Mouse (Mus musculus) 416B (cell line): ENCODE data around the gene Zfp61.
"Not testable (repeated sequence)": the region's sequence is repeated elsewhere in the genome, so short reads cannot be mapped to it uniquely, and the experiment has no call there.

Source experiments
- DNase-seq: peaks from one replicate; pipeline ENCODE4 v3.0.0; 2011; ENCODE audit warnings: low read depth

The Zfp61 gene

DNA sequence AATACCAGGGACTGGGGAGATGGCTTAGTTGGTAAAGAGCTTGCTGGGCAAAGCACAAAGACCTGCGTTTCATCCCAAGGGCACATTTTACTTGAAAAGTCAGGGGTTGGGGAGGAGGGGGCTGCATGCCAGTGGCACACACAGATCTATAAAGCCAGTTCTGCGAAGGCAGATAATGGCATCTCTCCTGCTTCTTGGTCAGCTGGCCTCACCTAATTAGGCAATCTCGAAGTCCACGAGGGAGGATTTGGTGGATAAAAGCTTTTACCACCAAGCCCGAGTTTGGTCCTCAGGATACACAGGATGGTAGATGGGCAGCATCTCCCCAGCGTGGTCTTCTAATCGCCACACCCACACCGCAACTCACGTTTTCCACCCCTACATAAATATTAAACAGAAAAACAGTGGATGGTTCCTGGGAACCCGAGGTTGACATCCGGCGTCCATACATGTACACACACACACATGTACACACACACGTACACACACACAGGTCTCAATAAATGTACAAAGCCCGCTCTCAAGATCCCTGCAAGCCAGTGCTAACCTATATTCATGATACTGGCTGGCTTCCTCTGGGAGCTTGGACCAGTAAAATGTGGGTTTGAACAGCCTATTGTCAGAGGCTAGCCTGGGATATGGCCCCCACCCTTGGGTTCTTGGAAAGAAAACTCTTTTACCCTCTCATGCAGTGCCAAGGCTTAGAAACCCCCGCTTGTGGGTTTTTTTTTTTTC, 3.5 kb downstream of the Zfp61 start:
- no peak for DNase-seq

DNA sequence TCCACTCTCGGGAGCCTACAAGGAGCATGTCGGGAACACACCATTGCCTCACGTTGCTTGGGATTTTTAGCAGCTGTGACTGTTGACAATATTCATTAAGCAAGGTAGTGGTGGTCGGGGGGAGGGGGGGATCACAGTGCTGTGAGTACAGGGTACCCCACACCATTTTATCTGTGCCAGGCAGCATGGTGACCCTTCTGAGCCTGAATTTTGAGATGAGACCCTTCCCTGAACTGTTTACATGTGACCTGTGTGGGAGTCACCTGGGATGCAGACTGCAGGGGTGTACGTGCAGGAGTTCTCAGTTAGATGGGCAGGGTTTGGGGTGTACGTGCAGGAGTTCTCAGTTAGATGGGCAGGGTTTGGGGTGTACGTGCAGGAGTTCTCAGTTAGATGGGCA, 4.6 kb downstream of the Zfp61 start:
- no peak for DNase-seq

- DNase-seq, result no peak
Measured at GRCm38 (mm10) chr7:24295376-24295775, 5.7 kb downstream of the Zfp61 start.

DNA sequence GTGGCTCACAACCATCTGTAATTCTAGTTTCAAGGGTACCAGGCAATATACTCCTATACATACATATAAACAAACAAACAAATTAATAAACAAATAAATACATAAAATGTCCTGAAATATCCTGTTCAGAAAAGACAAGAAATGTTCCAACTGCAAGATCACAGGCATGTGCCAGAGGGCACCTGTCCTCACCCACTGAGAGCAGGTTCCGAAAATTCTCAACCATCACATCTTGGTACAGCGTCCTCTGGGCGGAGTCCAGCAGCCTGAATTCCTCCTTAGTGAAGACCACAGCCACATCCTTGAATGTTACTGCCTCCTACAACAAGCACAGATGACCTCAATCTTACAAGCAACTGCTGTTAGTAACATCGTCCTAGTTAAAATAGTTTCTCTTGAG, 6.3 kb downstream of the Zfp61 start:
- no peak for DNase-seq

DNA sequence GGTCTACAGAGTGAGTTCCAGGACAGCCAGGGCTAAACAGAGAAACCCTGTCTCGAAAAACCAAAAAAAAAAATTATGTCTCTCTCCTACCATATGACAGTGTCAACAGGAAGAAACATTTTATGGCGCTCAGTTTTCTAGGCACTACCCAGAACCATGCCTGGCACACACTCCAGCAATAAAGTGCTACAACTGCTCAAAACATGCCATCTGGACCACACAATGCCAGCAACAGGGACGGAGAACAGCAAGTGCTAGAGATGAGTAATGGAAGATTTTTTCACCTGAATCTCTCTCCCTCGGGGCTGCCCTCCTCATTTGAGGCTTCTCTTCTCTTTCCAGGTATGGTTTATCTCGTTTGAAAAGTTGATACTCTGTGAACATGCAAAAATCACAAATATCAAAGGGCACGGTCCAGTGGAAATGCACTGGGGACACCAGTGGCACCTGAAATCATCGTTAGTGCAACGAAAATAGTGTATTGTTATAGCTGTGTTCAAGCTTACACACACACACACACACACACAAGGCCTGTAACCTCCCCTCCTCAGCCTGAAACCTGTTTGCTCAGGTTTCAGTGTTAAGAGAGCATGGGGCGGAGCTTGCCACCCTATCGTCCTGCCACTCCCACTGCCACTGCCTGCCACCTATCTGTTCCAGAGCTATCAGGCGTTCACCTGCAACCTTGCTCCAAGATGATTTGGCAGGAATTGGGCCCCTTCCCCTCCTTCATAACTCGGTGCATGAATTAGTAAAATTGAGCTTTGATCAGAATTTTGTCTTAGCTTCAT, 7.8 kb downstream of the Zfp61 start:
- no peak for DNase-seq

- no peak for DNase-seq
Measured at GRCm38 (mm10) chr7:24291387-24292090, 9.5 kb downstream of the Zfp61 start.

- DNase-seq, result no peak
Measured at GRCm38 (mm10) chr7:24290106-24290693, 10.8 kb downstream of the Zfp61 start.

DNA sequence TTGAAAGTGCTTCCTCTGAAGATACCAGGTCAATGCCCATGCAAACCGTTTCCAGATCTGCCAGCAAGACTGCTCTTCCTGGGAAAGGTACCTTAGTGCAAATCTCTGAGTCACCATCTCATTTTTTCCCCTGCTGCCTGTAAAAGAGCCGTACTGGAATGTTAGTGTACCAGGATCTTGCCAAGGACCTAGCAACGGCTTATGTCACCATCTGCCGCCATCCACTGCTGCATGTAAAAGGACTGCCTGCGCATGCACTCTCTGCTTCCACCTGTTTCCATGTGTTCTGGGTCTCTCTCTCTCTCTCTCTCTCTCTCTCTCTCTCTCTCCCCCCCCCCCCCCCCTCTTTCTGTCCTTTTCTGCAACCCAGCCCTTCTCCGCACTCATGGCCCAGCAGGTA, 12.5 kb downstream of the Zfp61 start:
- no peak for DNase-seq

- DNase-seq, result no peak
Measured at GRCm38 (mm10) chr7:24287670-24288069, 13.4 kb downstream of the Zfp61 start.

DNA sequence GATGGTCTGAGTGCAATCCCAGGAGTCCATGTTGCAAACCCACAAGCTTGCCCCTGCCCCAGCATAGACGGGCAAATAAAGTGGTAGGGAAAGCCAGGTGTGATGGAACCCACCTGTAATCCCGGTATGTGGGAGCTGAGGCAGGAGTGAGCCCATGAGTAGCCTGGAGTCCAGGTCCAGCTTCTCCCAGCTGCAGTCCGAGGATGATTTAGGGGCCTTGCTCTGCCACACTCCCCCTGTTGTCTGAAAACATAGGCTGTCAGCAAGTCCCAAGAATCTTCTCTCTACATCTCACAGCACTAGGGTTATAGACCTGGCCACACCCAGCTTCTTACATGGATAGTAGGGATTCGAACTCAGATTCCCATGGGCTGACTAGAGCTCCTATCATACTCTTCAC, 14.1 kb downstream of the Zfp61 start:
- no peak for DNase-seq

- peak; percentile 38 for DNase-seq
Measured at GRCm38 (mm10) chr7:24286090-24286489, 14.9 kb downstream of the Zfp61 start.

- DNase-seq, result no peak
Measured at GRCm38 (mm10) chr7:24280858-24281145, 20.2 kb downstream of the Zfp61 start.

GRCm38 (mm10) chr7:24280031-24280857, 20.8 kb downstream of the Zfp61 start:
- DNase-seq, result no peak

GRCm38 (mm10) chr7:24278771-24279170, 22.3 kb downstream of the Zfp61 start:
- DNase-seq, result not testable (repeated sequence)

GRCm38 (mm10) chr7:24274456-24274855, 26.6 kb downstream of the Zfp61 start:
- no peak for DNase-seq

DNA sequence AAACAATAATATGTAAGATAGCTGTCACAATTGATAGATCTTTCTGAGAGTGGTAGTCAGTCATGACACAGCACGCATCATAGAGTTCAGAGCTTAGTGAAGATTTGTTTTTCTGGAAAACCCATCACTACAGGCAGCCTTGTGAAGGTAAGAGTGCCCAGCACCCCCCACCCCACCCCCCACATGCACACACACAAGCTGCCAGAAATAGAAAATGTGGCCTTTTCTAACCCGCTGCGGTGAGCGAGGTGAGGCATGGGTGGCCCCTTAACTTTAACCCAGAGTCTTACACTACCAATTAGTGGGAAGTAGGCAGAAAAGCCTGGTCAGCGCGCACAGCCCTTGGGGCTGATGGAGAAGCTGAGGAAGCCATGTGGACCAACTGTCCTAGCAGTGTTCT, 29.8 kb downstream of the Zfp61 start:
- DNase-seq, result no peak

DNA sequence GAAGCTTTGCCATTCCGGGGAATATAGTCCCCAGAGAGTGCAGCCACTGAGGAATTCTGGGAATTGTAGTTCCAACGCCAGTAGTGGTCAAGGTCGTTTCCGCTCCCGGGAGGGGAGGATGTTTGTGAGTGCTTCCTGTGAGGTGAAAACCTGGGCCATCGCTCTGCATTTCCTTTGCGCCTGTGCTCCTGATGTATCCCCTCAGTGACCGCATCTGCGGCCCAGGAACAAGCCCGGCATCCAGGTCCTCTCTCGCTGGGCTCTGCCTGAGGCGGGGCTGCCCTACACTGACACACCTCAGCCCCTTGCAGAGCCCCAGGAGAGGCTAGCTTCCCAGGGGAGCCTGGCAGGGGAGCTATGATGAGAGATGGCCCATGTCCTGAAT, 30.8 kb downstream of the Zfp61 start, which contains the start of gene Zfp93:
TSS of gene Zfp93 (plus strand) at position 133 of the 385 bp plus-strand sequence.
- DNase-seq, result peak; percentile 50

- DNase-seq, result no peak
Measured at GRCm38 (mm10) chr7:24269667-24270287, 31.3 kb downstream of the Zfp61 start.

DNA sequence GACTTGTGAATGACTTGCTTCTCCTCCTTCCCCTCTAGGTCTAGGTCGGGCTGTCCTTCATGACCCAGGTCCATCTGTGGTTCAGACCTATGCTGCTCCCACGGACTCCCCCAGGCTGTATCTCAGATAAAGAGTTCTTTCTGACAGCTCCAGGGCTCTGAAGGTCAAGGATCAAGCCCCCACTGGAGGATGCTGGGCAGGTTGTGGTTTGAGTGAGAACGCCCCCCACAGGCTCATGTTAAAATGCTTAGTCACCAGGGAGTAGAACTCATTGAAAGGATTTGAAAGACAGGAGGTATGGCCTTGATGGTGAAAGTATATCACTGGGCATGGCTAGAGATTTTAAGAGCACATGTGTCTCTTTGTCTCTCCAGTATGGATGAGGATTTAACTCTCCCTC, 31.8 kb downstream of the Zfp61 start:
- no peak for DNase-seq

DNA sequence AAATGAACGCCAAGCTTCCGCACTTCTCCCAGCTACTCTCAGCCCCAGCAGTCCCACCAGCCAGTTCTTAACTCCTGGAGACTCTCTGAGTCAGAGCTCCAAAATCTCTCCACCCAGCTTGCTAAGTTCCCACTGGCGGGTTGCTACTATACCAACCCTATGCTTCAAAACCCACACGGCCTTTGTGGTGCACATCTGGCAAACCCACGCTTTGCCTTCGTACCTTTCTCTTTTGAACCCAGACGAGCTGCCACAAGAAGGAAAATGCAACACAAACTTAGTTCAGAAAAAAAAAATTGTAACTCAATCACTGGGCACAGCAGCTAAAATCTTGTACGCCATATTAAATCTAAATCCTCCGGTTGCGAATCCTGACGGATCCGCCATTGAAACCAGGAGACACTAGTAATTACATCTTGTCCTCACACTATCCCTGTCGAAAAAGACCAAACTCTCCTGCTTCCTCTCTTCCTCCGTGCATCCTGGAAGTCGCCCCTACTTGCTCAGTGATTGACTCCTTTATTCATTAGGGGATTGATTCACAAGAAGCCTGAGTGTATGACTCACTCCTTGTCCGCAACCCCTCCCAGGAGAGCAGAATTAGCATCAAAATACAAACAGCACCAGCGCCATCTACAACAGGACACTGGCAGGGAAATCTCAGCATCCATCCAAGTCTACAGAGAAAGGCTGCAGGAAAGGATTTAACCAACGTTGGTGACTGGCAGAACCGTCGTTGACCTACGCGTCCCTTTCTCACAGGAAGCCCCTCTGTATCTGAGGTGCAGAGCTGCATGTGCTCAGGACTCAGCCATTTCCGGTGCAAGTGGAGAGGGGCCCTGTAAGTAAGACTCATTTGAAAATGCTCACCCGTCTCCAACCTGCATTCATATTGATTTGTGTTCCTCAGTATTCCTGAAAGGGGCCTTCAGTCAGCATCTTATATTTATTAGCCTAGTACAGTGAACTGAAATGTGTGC, 32.6 kb downstream of the Zfp61 start:
- DNase-seq, result no peak
